Mouse (Mus musculus) ovary, adult 18-20 months (tissue): ENCODE data around the gene Txndc8.

Experiments used
- DNase-seq: peaks from one replicate; pipeline ENCODE4 v3.0.0; 2022; ENCODE audit warnings: low spot score, mixed read lengths

Txndc8 gene

DNA sequence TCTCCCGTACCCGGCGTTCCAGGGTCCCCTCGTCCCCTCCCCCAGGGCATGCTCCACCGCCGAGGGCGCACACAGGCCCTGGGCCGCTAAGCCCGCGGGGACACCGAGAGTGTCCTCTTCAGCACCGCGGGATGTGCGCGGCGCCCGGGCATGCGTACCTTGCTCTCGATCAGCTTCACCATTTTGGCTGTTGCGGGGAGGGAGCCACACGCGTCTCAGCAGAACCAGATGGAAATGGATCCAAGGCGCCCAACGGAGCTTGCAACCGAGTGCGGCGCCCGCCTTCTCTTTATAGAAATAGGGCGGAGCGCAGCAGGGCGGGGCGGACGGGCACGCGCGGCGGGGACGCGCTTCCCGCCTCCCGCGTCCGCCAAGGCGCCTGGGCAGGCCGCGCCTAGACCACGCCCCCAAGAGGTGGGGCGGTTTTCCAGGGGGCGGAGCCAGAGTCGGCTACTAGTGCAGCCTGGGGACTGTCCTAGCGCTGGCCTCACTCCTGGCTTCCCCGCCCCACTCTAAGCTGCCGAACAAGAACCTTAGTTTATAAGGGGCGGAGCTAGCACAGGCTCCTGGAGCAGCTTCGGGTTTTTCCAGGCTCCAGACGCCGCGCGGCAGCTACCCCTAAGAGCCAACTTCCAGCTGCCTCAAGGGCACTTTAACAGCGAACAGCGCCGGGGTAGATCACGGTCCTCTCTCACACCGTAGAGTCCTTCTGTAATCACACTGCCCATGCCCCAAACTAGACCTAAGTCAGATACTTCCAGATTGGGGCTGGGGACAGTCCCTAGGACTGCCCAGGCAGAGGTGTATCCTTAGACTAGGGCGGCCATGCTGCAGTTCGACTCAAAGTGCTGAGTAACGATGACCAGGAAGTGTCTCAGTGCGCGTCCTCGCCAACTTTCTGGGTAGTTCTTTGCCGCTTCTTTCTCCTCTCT, 52.6 kb downstream of the Txndc8 start, which contains the start of gene Txn1:
Txn1 (minus strand) TSS at position 383 of the 932 bp plus-strand sequence.
- DNase-seq, result peak; percentile 97

DNA sequence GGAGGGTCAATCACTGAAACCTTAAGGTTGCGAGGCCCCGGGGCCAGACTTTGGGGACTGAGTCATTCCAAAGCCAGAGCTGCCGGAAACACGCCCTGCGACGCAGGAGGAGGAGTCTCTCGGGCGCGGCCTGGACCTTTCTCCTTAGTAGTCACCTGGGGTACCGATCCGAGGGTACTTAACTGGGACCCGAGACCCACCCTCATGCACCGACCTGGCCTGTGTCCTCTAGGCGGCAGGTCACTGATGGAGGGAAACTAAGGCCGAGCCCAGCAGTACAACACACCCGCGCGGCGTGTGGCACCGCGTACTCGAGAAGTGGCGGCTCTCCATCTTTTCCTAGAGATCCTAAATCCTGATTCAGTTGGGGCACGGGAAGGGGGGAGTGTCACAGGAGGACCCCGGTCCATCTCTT, 53.4 kb downstream of the Txndc8 start:
- peak; percentile 21 for DNase-seq

DNA sequence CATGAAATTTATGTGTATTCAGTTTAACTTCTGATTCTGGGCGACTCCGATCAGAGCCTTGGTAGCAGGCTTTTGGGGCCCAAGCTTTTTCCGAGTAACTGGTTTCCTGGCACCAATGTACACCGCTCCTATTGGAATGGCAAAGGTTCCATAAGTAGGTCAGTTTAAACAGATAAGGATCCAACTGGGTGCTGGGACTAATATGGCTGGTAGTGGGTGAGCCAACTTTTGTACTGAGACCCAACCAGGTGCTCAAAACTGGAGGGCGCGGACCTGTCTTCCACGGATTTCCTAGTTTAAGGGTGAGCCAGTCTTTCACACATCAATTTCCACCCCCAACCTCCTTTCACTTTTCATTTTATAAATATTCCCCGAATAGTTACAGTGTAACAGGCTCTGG, 53.9 kb downstream of the Txndc8 start:
- DNase-seq, result no peak

DNA sequence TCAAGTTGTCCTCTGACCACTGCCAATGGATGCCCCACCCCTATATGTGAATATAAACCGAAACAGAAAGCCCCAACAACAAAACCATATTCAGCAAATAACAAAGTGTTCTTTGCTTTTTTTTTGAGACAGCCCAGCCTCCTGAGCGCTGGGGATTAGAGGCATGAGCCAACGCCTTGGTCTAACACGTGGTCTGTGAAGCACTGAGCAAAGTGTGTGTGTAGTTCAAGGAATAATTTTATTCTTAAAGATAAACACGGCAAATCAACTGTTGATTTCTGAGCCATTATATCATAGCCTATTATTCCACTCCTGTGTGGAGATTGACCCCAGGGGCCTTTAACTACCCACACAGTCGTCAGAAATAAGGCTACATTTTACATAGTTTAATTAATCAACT, 54.3 kb downstream of the Txndc8 start:
- DNase-seq, result no peak

DNA sequence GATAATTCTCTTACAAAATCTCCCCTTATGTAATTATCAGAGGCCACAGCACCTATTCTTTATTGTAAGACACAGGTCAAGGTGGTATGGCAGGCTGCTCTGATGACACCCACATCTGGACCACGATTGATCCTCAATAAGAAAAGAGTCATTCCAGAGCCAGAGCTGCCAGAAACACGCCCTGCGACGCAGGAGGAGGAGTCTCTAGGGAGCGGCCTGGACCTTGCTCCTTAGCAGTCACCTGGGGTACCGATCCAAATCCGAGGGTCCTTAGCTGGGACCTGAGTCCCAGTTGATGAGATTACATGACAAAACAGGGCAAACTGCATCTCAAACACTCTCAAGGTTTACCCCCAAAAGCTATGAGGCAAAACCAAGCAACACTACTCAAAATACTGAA, 55.1 kb downstream of the Txndc8 start:
- no peak for DNase-seq

DNA sequence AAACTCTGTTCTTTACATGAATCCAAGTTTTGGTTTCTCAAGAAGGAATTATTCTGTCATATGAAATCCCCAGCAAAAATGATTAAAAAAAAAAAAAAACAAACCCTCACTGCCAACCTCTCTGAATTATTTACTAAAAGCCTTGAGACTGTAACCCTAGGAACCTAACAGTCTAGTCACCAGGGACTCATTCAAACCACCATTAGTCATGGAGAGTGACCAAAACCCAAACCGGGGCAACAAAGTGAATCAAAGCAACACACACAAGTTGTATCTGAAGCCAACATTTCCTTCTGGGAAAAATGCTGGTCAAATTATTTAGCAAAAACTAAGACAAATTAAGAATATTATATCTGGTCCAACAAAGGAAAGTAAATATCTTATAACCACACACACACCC, 56.0 kb downstream of the Txndc8 start:
- no peak for DNase-seq

DNA sequence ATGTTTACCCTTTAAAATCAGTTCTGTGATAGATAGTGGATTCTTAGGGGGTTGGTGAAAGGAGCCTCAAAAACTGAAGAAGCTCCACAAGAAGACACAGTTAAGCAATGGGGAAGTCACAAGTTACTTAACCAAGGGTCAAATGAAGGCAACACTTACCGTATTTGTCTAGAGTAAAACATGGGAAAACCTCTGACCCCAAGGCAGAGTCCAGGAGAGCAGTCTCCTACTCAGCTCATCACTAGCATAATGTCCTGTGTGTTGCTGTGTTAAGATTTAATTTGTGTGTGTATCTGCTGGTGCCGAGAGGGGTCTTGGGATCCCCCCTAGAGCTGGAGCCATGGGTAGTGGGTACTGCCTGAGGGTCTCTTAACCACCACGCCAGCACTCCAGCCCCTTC, 56.5 kb downstream of the Txndc8 start:
- no peak for DNase-seq

DNA sequence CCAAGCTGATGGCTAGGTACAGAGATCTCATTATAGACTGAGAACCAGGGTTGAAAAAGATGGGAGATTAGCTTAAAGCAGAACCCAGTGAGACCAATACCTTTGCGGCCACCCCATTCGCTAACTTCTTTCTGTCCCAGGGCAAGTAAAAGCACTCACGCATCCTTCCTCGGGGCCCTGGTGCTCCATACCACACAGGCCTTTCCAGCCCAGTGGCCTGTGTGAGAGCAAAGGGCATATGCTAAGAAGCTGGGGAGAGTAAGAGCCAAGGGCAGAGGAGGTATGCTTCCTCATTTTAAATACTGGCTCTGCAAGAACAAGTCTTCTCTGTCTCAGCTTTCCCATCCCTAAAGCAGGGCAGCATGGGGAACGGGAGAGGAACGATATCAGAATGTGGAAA, 59.1 kb downstream of the Txndc8 start:
- DNase-seq, result no peak

DNA sequence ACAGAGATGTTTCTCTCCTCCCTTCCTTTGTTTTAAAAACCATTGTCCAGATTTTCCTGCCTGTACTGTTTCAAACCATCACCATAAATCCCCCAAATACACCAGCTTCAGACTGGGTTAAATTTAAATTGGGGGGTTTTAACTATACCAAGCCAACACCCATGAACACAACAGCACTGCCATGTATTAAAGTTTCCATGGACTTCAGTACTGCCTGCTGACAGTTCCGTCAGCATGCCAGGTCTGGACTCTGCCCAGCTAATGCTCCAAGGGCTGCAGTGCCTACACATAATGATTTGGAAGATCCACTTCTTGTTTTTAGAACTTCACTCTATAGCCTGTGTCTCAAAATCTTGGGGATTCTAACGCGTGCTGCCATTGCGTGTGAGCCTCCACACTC, 61.4 kb downstream of the Txndc8 start:
- no peak for DNase-seq

DNA sequence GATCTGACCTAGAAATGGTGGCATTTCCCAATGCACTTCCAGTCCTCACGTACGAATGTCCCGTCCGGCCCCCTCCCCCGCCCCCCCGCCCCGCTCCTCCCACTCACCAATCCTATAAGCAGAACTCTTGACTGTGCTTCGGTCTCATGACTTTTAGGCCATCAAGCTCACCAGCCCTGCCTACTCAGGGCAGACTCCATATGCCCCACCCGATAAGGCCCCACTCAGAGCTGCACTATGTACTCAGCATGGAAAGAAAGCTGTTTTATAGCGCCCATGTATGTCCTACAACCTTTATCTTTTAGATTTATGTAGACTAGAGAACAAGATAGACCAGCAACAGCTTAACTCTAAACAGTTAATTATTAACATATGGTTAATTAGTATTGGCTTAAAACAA, 61.9 kb downstream of the Txndc8 start:
- DNase-seq, result no peak

DNA sequence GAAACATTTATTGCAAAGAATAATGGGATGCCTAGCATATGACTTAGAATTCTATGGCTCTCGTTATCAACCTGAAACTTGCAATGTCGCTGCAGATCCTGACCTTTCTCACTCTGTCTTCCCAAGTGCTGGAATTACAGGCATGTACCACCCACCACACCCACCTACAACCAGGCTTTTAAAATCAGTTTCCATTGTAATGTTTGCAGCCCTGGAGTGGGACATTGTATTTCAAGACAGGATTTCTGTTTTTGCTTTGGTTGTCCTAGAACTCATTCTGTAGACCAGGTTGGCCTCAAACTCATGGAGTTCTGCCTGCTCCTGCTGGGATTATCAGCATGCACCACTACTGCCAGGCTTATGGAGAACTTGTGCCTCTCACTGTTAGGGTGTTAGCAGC, 66.0 kb downstream of the Txndc8 start:
- no peak for DNase-seq

DNA sequence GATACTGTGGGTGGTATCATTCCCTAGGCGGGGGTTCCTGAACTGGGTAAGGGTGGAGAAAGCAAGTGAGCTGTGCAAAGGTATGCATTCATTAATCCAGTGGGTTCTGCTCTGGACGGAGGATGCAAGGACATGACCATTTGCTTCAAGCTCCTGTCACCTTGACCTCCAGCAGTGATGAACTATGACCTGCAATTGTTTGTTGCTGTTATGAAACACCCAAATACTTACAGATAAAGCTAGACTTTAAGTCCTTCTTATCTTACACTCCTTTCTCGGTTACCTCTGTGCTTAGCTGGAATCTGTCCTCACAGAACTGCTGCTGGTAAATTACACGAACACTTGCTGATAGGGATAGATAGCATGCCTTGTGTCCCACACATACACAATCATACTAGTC, 68.3 kb downstream of the Txndc8 start:
- DNase-seq, result no peak

DNA sequence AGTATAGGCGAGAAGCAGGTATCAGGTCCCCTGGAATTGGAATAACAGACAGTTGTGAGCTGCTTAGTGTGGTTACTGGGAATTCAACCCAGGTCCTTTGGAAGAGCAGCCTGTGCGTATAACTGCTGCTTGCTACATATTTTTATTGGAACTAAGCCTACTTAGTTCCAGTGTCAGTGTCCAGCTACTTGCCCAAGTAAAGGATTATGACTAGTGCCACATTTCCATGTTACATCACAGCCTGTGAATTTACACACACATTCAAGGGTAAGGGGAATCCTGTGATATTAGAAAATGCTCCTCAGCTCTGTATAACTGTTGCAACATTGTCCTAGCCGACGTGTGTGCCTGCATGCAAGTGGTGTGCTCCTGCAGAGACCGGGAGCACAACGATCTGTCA, 71.6 kb downstream of the Txndc8 start:
- DNase-seq, result no peak

DNA sequence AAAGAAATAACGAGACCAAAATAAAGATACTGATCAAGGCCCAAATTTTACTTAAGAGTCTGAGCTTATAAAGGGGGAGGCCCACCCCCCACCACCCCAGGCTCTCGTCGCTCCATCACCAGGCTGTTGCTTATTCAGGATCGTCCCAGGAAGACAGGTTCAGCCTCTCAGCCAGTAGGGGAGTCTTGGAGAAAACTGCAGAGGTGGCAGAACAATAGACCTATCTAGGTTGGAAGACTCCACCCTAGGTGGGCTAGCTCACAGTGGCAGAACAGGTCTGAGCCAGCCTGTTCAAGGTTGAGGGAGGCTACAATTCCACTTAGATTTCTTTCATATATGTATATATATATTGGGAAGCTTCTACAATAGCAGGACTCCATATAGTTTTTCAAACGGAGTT, 74.7 kb downstream of the Txndc8 start:
- DNase-seq, result no peak
